Mouse (Mus musculus) heart, embryonic 15.5 days (tissue): Measurements from ENCODE around the gene Ppp4r3b. TPM values are rescaled to one million over a fixed set of nuclear protein-coding genes. Genes with fewer than 3 reads are reported as not detected.

Experiments used
- polyA plus RNA-seq: library from polyadenylated mRNA; unstranded; fragments of >200 nt; fragmentation: Nextera tagmentation; extraction: Ambion mirVana; gene quantifications from 2 replicates; pipeline ENCODE4 v1.2.1, GENCODE M21; 2015

Gene Ppp4r3b
- polyA plus RNA-seq, 1 experiment from 2014 or later: 40.3 TPM

Other genes with a start within 250 kb of the Ppp4r3b start
- gene Pnpt1, start 42.1 kb upstream of the Ppp4r3b start, polyA plus RNA-seq: 32.9 and 33.4 TPM in 2 replicates
- gene Cfap36, start 74.5 kb downstream of the Ppp4r3b start, polyA plus RNA-seq: 39.7 and 42.7 TPM in 2 replicates
- gene Ccdc88a, start 200.8 kb downstream of the Ppp4r3b start, polyA plus RNA-seq: 23.0 and 23.6 TPM in 2 replicates